Mouse (Mus musculus): ENCODE data around the gene Mrps16. TPM values are rescaled to one million over a fixed set of nuclear protein-coding genes. Genes with fewer than 3 reads are reported as not detected.

Gene Mrps16
- total RNA-seq (2017): 38.8 and 43.9 TPM in 2 replicates

DNA sequence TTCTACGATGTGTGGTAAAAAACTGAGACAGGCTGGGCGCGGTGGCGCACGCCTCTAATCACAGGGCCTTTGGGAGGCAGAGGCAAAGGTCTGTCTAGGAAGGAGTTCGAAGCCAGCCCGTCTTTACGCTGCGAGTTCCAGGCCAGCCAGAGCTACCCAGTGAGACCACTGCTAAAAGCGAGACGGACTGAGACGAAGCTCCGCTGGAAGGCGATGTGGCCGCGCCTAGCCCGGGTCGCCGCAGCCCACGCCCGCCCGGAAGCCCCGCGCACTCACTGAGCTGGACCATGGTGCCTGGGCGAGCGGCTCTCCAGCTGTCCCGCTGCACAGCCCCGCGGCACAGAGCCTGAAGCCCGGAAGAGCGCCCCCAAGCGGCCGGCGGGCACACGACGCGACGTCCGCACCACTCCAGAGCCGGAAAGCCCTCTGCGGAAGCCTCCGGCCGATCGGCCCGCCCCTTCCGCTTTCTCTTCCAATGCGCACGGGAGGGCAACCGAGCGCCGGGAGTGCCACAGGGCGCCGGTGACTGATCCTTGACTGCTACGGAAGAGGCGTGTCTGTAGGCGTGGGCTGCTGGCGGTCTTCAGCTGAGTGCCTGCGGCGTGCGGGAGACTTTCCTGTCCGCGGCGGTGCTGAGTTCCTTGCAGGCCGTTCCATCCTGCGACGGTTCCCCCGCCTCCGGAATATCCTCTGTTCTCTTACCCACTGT, at the start of gene Mrps16:
TSS of gene Mrps16 (minus strand) at position 430 of the 709 bp plus-strand sequence.
- ATAC-seq (replicated peaks; ENCODE audit: low read depth, poor library complexity, severe bottlenecking): peak; percentile 92

DNA sequence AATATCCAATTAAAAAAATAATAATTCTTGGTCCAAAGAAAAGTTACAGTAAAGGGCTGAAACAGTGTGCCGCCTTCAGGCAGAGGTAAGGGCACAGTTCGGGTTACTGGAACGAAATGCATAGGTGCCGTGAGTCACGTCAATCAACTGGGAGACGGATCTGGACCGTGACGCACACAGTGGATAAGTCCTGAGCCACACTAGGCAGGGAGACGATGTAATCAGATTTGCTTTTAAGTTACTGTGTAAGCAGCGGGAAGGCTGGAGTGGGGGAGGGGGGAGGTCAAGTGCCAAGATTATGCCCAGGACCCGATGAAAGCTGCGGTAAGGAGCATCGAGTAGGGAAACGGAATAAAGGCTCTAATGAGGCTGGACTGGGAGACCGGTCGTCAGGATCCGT, 48.8 kb upstream of the Mrps16 start:
- no peak for ATAC-seq (replicated peaks; ENCODE audit: low read depth, poor library complexity, severe bottlenecking)

DNA sequence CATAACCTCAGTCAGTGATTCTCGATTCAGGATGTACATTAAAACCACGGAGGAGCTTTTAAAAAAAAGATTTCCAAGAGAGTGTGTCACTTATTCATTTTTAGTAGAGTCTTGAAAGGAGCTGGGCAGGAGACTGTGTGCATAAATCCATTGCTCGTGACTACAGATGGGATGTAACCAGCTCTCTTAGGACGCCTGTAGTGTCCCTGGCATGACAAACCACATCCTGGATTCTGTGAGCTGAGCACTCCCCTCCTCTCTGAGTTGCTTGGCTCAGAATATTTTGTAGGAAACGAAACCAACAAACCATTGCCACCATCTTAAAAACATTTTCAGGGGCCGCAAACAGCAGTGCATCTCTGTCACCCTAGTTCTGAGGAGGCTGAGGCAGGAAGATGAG, 43.5 kb upstream of the Mrps16 start:
- ATAC-seq (replicated peaks; ENCODE audit: low read depth, poor library complexity, severe bottlenecking): peak; percentile 47

- ATAC-seq (replicated peaks; ENCODE audit: low read depth, poor library complexity, severe bottlenecking): no peak
These were observed 39.0 kb upstream of the Mrps16 start for GRCm38 (mm10) chr14:20432420-20432819.

GRCm38 (mm10) chr14:20431726-20432125, 38.3 kb upstream of the Mrps16 start:
- no peak for ATAC-seq (replicated peaks; ENCODE audit: low read depth, poor library complexity, severe bottlenecking)

GRCm38 (mm10) chr14:20429833-20430232, 36.4 kb upstream of the Mrps16 start:
- ATAC-seq (replicated peaks; ENCODE audit: low read depth, poor library complexity, severe bottlenecking): no peak

DNA sequence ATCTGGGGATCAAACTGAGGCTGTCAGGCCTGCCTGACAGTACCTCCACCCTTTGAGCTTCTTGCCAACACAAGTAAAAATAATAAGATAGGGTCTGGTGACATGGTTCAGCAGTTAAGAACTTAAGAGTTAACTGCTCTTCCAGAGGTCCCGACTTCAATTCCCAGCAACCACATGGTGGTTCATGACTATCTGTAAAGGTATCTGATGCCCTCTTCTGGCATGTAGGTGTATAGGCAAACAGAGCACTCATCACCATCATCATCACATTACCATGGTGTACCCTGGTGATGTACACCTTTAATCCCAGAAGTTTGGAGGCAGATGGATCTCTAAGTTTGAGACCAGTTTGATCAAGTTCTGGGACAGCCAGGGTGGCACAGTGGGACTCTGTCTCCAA, 35.2 kb upstream of the Mrps16 start:
- no peak for ATAC-seq (replicated peaks; ENCODE audit: low read depth, poor library complexity, severe bottlenecking)

- no peak for ATAC-seq (replicated peaks; ENCODE audit: low read depth, poor library complexity, severe bottlenecking)
These were observed 29.6 kb upstream of the Mrps16 start for GRCm38 (mm10) chr14:20423046-20423445.

DNA sequence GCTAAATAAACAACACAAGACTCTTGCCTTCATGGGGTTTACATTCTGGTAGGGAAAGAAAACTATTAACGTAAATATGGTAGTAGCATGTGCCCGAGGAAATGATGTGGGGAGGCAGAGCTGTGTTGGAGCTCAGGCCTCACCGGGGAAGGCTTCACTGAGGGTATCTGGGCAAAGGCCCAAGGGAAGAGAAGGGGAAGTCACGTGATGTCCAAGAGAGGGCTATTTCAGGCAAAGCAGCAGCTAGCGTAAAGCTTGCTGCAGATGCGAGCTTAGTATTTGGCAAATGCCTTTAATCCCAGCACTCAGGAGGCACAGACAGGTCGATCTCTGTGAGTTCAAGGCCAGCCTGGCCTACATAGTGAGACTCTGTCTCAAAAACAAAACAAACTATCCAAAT, 28.8 kb upstream of the Mrps16 start:
- peak; percentile 56; the same call in 1 of the 2 replicates for ATAC-seq (replicated peaks; ENCODE audit: low read depth, poor library complexity, severe bottlenecking)

DNA sequence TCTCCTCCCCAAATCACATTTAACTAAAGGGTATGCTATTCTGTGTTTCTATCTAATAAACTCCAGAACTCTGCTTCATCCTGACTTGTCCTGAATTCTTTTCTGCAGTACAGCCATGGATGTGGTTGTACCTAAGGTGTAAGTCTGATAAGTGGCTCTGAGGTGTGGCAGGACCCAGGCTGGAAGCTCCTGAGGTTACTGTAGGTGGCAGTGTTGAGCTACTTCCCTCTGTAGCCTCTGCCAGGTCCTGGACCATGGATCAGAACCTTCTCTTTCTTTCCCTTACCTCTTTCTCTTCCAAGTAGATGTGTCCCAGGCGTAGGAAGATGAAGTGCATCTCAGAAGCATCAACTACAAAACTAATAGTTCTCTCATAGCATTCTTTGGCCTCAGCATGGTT, 6.6 kb upstream of the Mrps16 start:
- peak; percentile 91 for ATAC-seq (replicated peaks; ENCODE audit: low read depth, poor library complexity, severe bottlenecking)

- peak; percentile 70 for ATAC-seq (replicated peaks; ENCODE audit: low read depth, poor library complexity, severe bottlenecking)
These were observed 5.4 kb upstream of the Mrps16 start for GRCm38 (mm10) chr14:20398864-20399263.

- ATAC-seq (replicated peaks; ENCODE audit: low read depth, poor library complexity, severe bottlenecking): no peak
These were observed 3.8 kb upstream of the Mrps16 start for GRCm38 (mm10) chr14:20397220-20397619.

- no peak for ATAC-seq (replicated peaks; ENCODE audit: low read depth, poor library complexity, severe bottlenecking)
These were observed 1.1 kb downstream of the Mrps16 start for GRCm38 (mm10) chr14:20392326-20392725.

GRCm38 (mm10) chr14:20389446-20390079, 3.9 kb downstream of the Mrps16 start:
- no peak for ATAC-seq (replicated peaks; ENCODE audit: low read depth, poor library complexity, severe bottlenecking)

GRCm38 (mm10) chr14:20388441-20389129, 4.8 kb downstream of the Mrps16 start, which contains the start of gene Dnajc9:
Dnajc9 (minus strand) TSS chr14:20388910.
- ATAC-seq (replicated peaks; ENCODE audit: low read depth, poor library complexity, severe bottlenecking): peak; percentile 76

- ATAC-seq (replicated peaks; ENCODE audit: low read depth, poor library complexity, severe bottlenecking): peak; percentile 39; the same call in 1 of the 2 replicates
These were observed 13.5 kb downstream of the Mrps16 start for GRCm38 (mm10) chr14:20379753-20380430.

- no peak for ATAC-seq (replicated peaks; ENCODE audit: low read depth, poor library complexity, severe bottlenecking)
These were observed 14.3 kb downstream of the Mrps16 start for GRCm38 (mm10) chr14:20379087-20379640.

GRCm38 (mm10) chr14:20378313-20379061, 14.9 kb downstream of the Mrps16 start:
- peak; percentile 90 for ATAC-seq (replicated peaks; ENCODE audit: low read depth, poor library complexity, severe bottlenecking)

DNA sequence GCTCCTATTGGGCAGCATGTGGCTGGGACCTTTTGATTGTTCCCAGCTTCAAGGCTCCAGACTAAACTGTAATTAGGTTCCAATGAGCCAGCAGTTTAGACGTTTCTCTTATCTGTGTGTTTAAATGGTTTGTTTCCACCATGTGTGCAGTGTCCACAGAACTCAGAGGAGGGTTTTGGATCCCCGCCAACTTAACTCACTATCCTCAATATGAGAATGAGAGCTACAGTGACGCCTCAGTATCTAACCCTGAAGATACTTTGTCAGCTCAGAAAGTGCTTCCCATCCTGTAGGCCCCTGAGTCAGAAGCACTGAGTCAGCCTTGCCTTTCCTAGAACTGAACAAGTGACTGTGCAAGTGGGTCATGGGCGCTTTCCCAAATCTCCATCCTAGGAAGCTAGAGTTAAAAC, 16.3 kb downstream of the Mrps16 start:
- ATAC-seq (replicated peaks; ENCODE audit: low read depth, poor library complexity, severe bottlenecking): peak; percentile 35

All from common myeloid progenitor, adult 5-6 weeks (primary cell).